Mouse (Mus musculus): ENCODE data around the gene Cfap57.
"Not testable (repeated sequence)": the region's sequence is repeated elsewhere in the genome, so short reads cannot be mapped to it uniquely, and the experiment has no call there.

Gene Cfap57

GRCm38 (mm10) chr4:118518208-118518607, 102.4 kb downstream of the Cfap57 start:
- no peak for DNase-seq (ENCODE audit: low read depth)

DNA sequence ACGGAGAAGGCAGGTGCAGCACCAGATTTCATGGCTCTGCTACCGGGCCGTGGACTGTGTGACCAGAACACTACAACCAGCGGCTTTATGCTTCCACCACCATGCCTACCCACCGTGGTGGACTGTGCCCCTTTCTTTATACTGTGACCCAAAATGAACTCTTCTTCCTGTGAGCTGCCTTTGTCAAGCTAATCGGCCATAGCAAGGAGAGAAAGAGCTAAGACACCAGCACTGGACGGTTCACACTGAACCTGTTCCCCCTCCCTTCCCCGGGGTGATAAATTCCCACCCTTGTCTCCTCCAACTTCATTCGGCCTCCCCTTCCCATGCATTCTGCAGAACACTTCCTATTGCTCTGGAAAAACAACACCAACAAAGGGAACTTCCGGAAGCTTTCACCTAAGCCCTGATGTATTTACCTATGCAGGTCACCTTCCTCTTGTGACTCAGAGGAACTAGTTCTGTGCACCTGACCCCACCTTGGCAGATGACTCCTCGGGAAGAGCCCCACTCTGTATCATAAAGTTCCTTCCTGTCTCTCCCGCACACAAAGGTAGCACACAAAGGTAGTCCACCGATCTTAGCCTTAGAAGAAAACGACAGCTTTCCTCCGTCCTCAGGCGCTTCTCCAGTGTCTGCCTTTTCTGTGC, 103.0 kb downstream of the Cfap57 start:
- DNase-seq (ENCODE audit: low read depth) = no peak

DNA sequence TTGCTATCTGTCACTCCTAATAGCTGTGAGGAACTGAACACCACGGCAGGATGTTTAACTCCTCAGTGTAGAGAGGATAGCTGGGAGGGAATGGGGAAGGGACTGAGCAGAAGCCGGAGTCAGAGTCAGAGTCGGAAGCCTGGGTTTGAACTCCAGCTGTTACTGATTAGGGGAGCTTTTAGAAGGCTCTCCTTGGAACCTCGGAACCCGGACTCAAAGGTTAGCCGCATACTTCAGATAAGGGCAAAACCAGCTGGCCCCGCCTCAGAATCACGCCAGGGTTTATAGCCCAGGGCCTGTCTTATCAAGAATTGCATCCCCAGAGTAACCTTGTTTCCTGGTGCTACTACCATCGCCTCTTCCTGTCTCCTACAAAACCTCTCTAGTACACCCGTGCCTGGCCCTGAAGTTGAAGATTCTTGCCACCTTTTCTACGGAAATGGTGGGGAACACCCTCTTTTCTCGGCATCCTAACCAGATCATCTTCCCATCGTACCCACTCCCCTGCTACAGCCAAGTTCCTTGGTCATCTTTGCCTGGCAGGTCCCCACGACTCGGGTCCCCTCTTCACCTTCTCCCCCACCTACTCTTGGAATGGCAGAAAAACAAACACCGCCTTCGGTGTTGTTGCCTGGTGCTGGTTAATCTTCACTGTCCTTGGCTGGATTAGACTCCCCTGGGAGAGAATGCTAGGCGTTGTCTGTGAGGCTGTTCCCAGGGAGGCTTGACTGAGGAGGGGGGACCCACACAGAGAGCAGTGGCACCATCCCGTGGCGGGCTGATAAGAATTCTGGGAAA, 103.7 kb downstream of the Cfap57 start:
- DNase-seq (ENCODE audit: low read depth) = no peak

- DNase-seq (ENCODE audit: low read depth) = no peak
Observed at GRCm38 (mm10) chr4:118509050-118509449, 111.5 kb downstream of the Cfap57 start.

DNA sequence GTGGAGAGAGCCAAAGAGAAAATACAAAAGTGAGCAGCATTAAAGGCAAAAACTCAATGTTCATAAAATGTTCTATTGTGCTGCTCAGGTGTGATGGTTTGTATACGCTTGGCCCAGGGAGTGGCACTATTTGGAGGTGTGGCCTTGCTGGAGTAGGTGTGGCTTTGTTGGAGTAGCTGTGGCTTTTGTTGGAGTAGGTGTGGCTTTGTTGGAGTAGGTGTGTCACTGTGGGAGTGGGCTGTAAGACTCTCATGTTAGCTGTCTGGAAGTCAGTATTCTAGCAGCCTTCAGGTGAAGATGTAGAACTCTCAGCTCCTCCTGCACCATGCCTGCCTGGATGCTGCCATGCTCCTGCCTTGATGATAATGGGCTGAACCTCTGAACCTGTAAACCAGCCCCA, 113.4 kb downstream of the Cfap57 start:
- not testable (repeated sequence) for DNase-seq (ENCODE audit: low read depth)

GRCm38 (mm10) chr4:118505551-118505950, 115.0 kb downstream of the Cfap57 start:
- DNase-seq (ENCODE audit: low read depth) = no peak

All from naive thymus-derived CD4-positive, alpha-beta T cell, adult 2 months (primary cell).